Mouse (Mus musculus): ENCODE measurements around the gene Sh3bp2.

- no peak for TF ChIP-seq CTCF (IDR thresholded peaks at IDR 0.05; ENCODE audit: low read depth)
- no peak for TF ChIP-seq EP300 (IDR thresholded peaks at IDR 0.05; ENCODE audit: low read depth)
Observed at GRCm38 (mm10) chr5:34576286-34576685, 50.6 kb downstream of the Sh3bp2 start.
